Comparison of ENCODE assay signal across 19 mouse cellular contexts in genomic region chr7:132308537-132309191, GRCm38 (mm10). TPM values are rescaled to one million over a fixed set of nuclear protein-coding genes. Genes with fewer than 3 reads are reported as not detected.
DNase-seq lines count a peak whose midpoint lies in the region; ATAC-seq and TF ChIP-seq lines count a peak whose summit lies in the region.
"Had no signal": no experiment of that assay in that cellular context is flagged by ENCODE, and none has a peak within 500 bp of the region (broad histone marks: within the 10 kb centered on the region; RNA-seq: fewer than 3 reads in every experiment).

No protein-coding gene starts in this region.

- H3K4me2 ChIP-seq in liver, postnatal 0 days (ENCODE audit: low read depth, low read length): no peak overlapping the region
- no peak overlapping the region for H3K4me2 ChIP-seq in liver, embryonic 11.5 days
- H3K4me2 ChIP-seq in forebrain, embryonic 16.5 days (ENCODE audit: low read length): no peak overlapping the region
- H3K4me2 ChIP-seq: heart, embryonic 11.5 days had no signal

- TF ChIP-seq CTCF in kidney, adult 2 months (conservative IDR thresholded peaks at IDR 0.05; ENCODE audit: insufficient read depth, insufficient read length, low read depth, low read length): no peak
- no peak for TF ChIP-seq CTCF in liver, postnatal 0 days (IDR thresholded peaks at IDR 0.05; ENCODE audit: low read depth)

- peak; percentile 63 for ATAC-seq in liver, postnatal 0 days
- ATAC-seq in liver, embryonic 11.5 days (replicated peaks; ENCODE audit: low FRiP score): no peak
- no peak for ATAC-seq in forebrain, embryonic 16.5 days
- ATAC-seq: CD4-positive, CD25-positive, alpha-beta regulatory T cell, adult 4 months; midbrain, embryonic 16.5 days had no signal

- no peak overlapping the region for H3K4me3 ChIP-seq in kidney, adult 2 months (ENCODE audit: insufficient read depth, low read depth, low read length)
- no peak overlapping the region for H3K4me3 ChIP-seq in liver, postnatal 0 days (ENCODE audit: low read depth, low read length)
- H3K4me3 ChIP-seq in liver, embryonic 11.5 days (ENCODE audit: low read depth, low read length): no peak overlapping the region
- H3K4me3 ChIP-seq in forebrain, embryonic 16.5 days (replicated peaks; ENCODE audit: low read length): no peak overlapping the region
- H3K4me3 ChIP-seq: forebrain, embryonic 10.5 days had no signal

- no peak for TF ChIP-seq EP300 in liver, postnatal 0 days (IDR thresholded peaks at IDR 0.05; ENCODE audit: low read depth)

- H3K9me3 ChIP-seq in liver, postnatal 0 days (ENCODE audit: low read length): no peaks in the 10 kb centered on the region
- no peaks in the 10 kb centered on the region for H3K9me3 ChIP-seq in liver, embryonic 11.5 days (ENCODE audit: control insufficient read depth, low read length)
- no peaks in the 10 kb centered on the region for H3K9me3 ChIP-seq in forebrain, embryonic 16.5 days (ENCODE audit: control insufficient read depth, low read length)
- H3K9me3 ChIP-seq: forebrain, embryonic 10.5 days had no signal

- no peak for TF ChIP-seq POLR2A in kidney, adult 2 months (IDR thresholded peaks at IDR 0.05; ENCODE audit: low read depth, low read length)

- no peaks in the 10 kb centered on the region for H3K36me3 ChIP-seq in kidney, adult 2 months (ENCODE audit: control insufficient read depth, insufficient read depth, low read length)
- H3K36me3 ChIP-seq in liver, postnatal 0 days (replicated peaks; ENCODE audit: insufficient read depth, low read length): no peaks in the 10 kb centered on the region
- no peaks in the 10 kb centered on the region for H3K36me3 ChIP-seq in liver, embryonic 11.5 days (ENCODE audit: control insufficient read depth, insufficient read depth, low read length)
- no peaks in the 10 kb centered on the region; the same call in 1 of the 2 replicates for H3K36me3 ChIP-seq in splenic B cell, adult 2 months (ENCODE audit: control insufficient read depth, insufficient read depth, low read length, poor library complexity, severe bottlenecking)
- no peaks in the 10 kb centered on the region for H3K36me3 ChIP-seq in forebrain, embryonic 16.5 days (ENCODE audit: control insufficient read depth, insufficient read depth)
- H3K36me3 ChIP-seq: forebrain, embryonic 10.5 days; G1E had no signal

- no peaks in the 10 kb centered on the region for H3K27me3 ChIP-seq in kidney, adult 2 months (replicated peaks; ENCODE audit: control insufficient read depth, insufficient read depth, low read length)
- H3K27me3 ChIP-seq in liver, postnatal 0 days (ENCODE audit: insufficient read depth, low read length): no peaks in the 10 kb centered on the region
- H3K27me3 ChIP-seq in liver, embryonic 11.5 days (replicated peaks; ENCODE audit: control insufficient read depth, insufficient read depth, low read length): no peaks in the 10 kb centered on the region
- no peaks in the 10 kb centered on the region for H3K27me3 ChIP-seq in splenic B cell, adult 2 months (ENCODE audit: control insufficient read depth, insufficient read depth, low read length, poor library complexity, severe bottlenecking)
- no peaks in the 10 kb centered on the region for H3K27me3 ChIP-seq in forebrain, embryonic 16.5 days (replicated peaks; ENCODE audit: control insufficient read depth, insufficient read depth, low read length)

- no peak overlapping the region for H3K9ac ChIP-seq in liver, postnatal 0 days (replicated peaks)
- H3K9ac ChIP-seq in liver, embryonic 11.5 days (ENCODE audit: low read depth, low read length): no peak overlapping the region
- H3K9ac ChIP-seq in forebrain, embryonic 16.5 days (replicated peaks; ENCODE audit: low read depth, low read length): no peak overlapping the region

- peak overlapping the region; percentile 9; the same call in 1 of the 2 replicates for H3K27ac ChIP-seq in kidney, adult 2 months (ENCODE audit: insufficient read depth, low read depth, low read length)
- peak overlapping the region; percentile 57 for H3K27ac ChIP-seq in liver, postnatal 0 days (ENCODE audit: low read depth)
- H3K27ac ChIP-seq in liver, embryonic 11.5 days (ENCODE audit: low read depth, low read length): no peak overlapping the region
- H3K27ac ChIP-seq in forebrain, embryonic 16.5 days (ENCODE audit: low read length): no peak overlapping the region
- H3K27ac ChIP-seq: forebrain, embryonic 10.5 days had no signal

- 52% methylated on average over 5 of the region's 5 CpGs for WGBS in kidney, adult 2 months
- WGBS in liver, postnatal 0 days (ENCODE audit: insufficient replicate concordance): 52% methylated on average over 5 of the region's 5 CpGs
- WGBS in liver, embryonic 11.5 days: 56% methylated on average over 5 of the region's 5 CpGs
- 87% methylated on average over 5 of the region's 5 CpGs for WGBS in forebrain, embryonic 16.5 days

- DNase-seq in kidney, adult 2 months: no peak
- DNase-seq in kidney, postnatal 14 days: no peak
- DNase-seq in liver, postnatal 0 days: no peak
- DNase-seq in liver, embryonic 11.5 days (ENCODE audit: low spot score): no peak
- DNase-seq in MN1 (ENCODE audit: low spot score): peak; percentile 19
- peak; percentile 25 for DNase-seq in splenic B cell, adult 2 months (ENCODE audit: low read depth, low spot score)
- DNase-seq in frontal cortex, postnatal 25 days (ENCODE audit: low spot score in 2 of 2): no peak
- DNase-seq: adrenal gland, postnatal 14 days; cerebellum, adult 9-11 months; heart, postnatal 10 days; layer of hippocampus, postnatal 36 days; retina, postnatal 1 day; thymus, adult 2 months had no signal

- peaks cover 15% of the 10 kb centered on the region for H3K4me1 ChIP-seq in kidney, adult 2 months (ENCODE audit: control insufficient read depth, insufficient read depth, low read length)
- H3K4me1 ChIP-seq in liver, postnatal 0 days (ENCODE audit: insufficient read depth): peaks cover 36% of the 10 kb centered on the region
- H3K4me1 ChIP-seq in liver, embryonic 11.5 days (replicated peaks; ENCODE audit: control insufficient read depth, insufficient read depth, low read length): peaks cover 22% of the 10 kb centered on the region
- H3K4me1 ChIP-seq in forebrain, embryonic 16.5 days (replicated peaks; ENCODE audit: control insufficient read depth, insufficient read depth, low read length): peaks cover 15% of the 10 kb centered on the region; the same call in 1 of the 2 replicates

RNA-seq across cellular contexts. Expression of gene Chst15, which starts 8.4 kb away (rescaled TPM):
- polyA plus RNA-seq in kidney, adult 2 months (2012; rRNA removed): 13.8 and 17.6 TPM in 2 replicates
- polyA plus RNA-seq in liver, postnatal 0 days (2015; fragmentation: Nextera tagmentation; extraction: Ambion mirVana): 4.2 and 5.4 TPM in 2 replicates
- polyA plus RNA-seq in liver, embryonic 11.5 days (2014; fragmentation: Nextera tagmentation; extraction: Ambion mirVana): 12.8 and 14.1 TPM in 2 replicates
- polyA plus RNA-seq in forebrain, embryonic 16.5 days (2015; fragmentation: Nextera tagmentation; extraction: Ambion mirVana): 22.8 and 23.7 TPM in 2 replicates
- polyA plus RNA-seq: G1E had no signal

Comparison
In these comparisons a context has a peak if more than half of its experiments do, and no peak if none do; other contexts are left out.
1. H3K27ac ChIP-seq: peak in kidney, adult 2 months (single experiment) and liver, postnatal 0 days (single experiment); none in liver, embryonic 11.5 days (single experiment) and forebrain, embryonic 16.5 days (single experiment).
2. DNase-seq: peak in MN1 (single experiment) and splenic B cell, adult 2 months (single experiment); none in kidney, adult 2 months (single experiment), kidney, postnatal 14 days (single experiment), liver, postnatal 0 days (single experiment), liver, embryonic 11.5 days (single experiment) and frontal cortex, postnatal 25 days (0 of 2).